Mouse (Mus musculus): ENCODE data around the gene Zfp426.

The Zfp426 gene

GRCm38 (mm10) chr9:20459377-20460317 is 32.9 kb downstream of the Zfp426 start, which contains the start of gene Zfp26:
Gene Zfp26, minus strand, starts transcription at chr9:20460162.
- DNase-seq (ENCODE audit: low read depth in 2 of 2, low spot score in 2 of 2) = peak; percentile 60 to 65

DNA sequence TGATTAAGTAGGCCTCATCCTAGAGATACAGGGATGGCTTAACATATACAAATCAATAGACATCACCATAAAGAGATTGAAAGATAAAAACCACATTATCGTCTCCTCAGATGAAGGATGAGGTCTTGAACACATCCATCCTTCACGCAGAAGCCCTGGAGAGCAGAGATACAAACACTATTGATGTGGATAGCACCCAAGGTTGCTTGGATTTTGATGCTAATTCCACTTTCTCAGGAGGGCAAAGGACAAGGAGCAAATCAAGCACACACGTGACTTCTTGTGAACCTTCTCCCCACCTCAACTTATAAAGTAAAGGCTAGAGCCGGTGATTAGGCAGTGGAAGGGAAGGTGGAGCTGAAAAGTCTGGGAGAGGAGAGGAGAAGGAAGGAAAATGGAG is 38.9 kb downstream of the Zfp426 start:
- no peak for DNase-seq (ENCODE audit: low read depth in 2 of 2, low spot score in 2 of 2)

GRCm38 (mm10) chr9:20451493-20451892 is 41.1 kb downstream of the Zfp426 start:
- no peak for DNase-seq (ENCODE audit: low read depth in 2 of 2, low spot score in 2 of 2)

GRCm38 (mm10) chr9:20443183-20443783 is 49.3 kb downstream of the Zfp426 start:
- no peak for DNase-seq (ENCODE audit: low read depth in 2 of 2, low spot score in 2 of 2)

GRCm38 (mm10) chr9:20430004-20430403 is 62.5 kb downstream of the Zfp426 start:
- no peak for DNase-seq (ENCODE audit: low read depth in 2 of 2, low spot score in 2 of 2)

Measured in CD8-positive naive resting alpha-beta T cell, adult 2 months (primary cell).